Mouse (Mus musculus): ENCODE measurements around the gene 1700016K19Rik.
A peak's percentile ranks its signal among the peaks of the same experiment; 100 is the strongest.

The 1700016K19Rik gene

GRCm38 (mm10) chr11:75999440-76000155, at the start of gene 1700016K19Rik:
TSS of gene 1700016K19Rik (plus strand) at chr11:75999912.
- peak; percentile 46 for DNase-seq (ENCODE audit: low spot score)

DNA sequence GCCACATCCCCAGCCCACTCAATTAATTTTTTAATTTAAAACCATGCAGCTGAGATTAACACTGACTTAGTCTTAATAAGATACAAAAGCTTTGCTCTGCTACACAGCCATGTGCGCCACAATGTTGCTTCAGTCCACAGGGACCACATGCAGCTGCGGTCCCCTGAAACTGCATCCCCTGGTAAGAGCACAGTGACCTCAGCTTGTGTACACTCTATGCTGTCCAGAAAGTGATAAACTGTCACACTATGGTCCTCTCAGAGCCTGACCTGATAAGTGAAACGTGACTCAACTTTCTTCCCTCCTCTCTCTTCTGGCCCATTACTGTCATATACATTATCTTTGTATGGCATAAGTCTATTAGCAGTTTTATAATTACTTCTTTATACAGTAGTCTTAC, 49.3 kb upstream of the 1700016K19Rik start:
- DNase-seq (ENCODE audit: low spot score) = no peak

DNA sequence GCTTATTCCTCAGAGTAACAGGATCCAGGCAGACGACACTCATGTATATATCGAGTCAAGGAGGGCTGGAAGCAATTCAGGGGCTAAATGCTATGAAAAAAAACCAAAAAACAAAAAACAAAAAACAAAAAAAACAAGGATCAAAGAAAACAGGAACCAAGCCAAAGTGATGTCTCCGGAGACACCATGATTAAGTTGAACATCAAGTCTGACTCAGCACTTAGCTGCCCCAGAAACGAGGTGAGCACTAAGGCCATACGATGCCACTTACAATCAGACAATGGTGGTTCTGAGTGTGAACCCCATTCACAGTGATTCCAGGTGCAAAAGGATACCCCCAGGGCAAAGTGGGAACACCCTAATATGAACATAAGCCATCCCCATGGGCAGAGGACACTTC, 47.8 kb upstream of the 1700016K19Rik start:
- DNase-seq (ENCODE audit: low spot score) = no peak

GRCm38 (mm10) chr11:75954896-75955295, 44.8 kb upstream of the 1700016K19Rik start:
- no peak for DNase-seq (ENCODE audit: low spot score)

GRCm38 (mm10) chr11:75956651-75957050, 43.1 kb upstream of the 1700016K19Rik start:
- no peak for DNase-seq (ENCODE audit: low spot score)

DNA sequence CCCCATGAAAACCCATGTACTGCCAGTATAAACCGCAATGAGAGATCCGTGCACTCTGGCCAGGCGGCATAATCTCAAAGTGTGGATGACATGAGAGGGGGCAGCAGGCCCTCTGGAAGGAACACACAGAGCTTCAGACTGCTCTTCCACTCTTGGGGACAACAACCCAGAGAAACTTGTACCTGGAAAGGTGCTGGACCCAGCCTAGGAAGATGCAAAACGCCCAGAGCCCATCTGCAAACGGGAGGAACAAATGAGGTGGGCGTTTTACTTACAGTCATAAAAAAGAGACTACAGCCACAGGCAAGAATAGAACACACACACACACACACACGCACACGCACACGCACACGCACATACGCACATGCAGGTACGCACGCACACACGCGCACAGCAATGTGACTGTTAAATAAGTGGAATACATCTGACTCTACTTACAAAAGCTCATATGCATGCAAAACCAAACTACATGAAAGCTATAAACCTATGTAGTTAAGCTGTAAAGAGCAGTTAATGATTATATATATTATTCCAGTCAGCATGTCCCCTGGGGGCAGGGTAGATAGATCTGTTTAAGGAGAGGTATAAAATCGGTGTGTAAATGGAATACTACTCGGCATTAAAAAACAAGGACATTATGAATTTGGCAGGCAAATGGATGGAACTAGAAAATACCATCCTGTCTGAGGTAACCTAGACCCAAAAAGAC, 42.4 kb upstream of the 1700016K19Rik start:
- DNase-seq (ENCODE audit: low spot score) = no peak

GRCm38 (mm10) chr11:75961782-75962181, 37.9 kb upstream of the 1700016K19Rik start:
- no peak for DNase-seq (ENCODE audit: low spot score)

- no peak for DNase-seq (ENCODE audit: low spot score)
These were observed 35.8 kb upstream of the 1700016K19Rik start for GRCm38 (mm10) chr11:75963730-75964475.

GRCm38 (mm10) chr11:75964476-75964730, 35.3 kb upstream of the 1700016K19Rik start:
- DNase-seq (ENCODE audit: low spot score) = no peak

GRCm38 (mm10) chr11:75965674-75966400, 33.9 kb upstream of the 1700016K19Rik start:
- no peak for DNase-seq (ENCODE audit: low spot score)

- peak; percentile 74 for DNase-seq (ENCODE audit: low spot score)
These were observed 33.0 kb upstream of the 1700016K19Rik start for GRCm38 (mm10) chr11:75966401-75967372.

DNA sequence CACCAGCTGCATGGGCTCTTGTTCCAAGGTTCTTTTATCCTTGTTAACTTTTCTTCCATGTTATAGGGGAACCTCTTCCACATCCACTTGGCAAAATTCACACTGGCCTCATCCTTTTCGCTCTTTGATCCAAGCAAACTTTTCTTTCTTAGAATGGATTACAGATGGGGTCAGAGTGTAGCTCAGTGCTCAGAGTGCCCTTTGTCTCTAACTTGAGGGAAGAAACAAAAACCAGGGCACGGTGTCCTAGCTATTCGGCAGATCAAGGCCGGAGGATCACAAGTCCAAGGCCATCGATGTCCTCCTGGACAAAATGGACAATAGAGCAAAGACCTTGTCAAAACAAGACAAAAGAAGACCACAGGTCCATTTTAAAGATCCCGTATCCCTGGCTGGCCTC, 31.0 kb upstream of the 1700016K19Rik start:
- no peak for DNase-seq (ENCODE audit: low spot score)

DNA sequence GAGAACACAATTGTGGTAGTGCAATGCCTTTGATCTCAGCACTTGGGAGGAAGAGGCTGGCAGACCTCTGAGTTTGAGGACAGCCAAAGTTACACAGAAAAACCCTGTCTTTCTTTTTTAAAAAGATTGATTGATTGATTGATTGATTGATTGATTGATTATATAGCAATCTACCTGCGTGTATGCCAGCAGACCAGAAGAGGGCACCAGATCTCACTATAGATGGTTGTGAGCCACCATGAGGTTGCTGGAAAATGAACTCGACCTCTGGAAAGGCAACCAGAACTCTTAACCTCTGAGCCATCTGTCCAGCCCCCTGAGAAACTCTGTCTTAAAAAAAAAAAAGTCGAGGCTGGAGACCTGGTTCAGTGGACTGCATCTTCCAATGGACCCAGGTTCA, 29.1 kb upstream of the 1700016K19Rik start:
- DNase-seq (ENCODE audit: low spot score) = no peak

- no peak for DNase-seq (ENCODE audit: low spot score)
These were observed 27.5 kb upstream of the 1700016K19Rik start for GRCm38 (mm10) chr11:75972188-75972587.

DNA sequence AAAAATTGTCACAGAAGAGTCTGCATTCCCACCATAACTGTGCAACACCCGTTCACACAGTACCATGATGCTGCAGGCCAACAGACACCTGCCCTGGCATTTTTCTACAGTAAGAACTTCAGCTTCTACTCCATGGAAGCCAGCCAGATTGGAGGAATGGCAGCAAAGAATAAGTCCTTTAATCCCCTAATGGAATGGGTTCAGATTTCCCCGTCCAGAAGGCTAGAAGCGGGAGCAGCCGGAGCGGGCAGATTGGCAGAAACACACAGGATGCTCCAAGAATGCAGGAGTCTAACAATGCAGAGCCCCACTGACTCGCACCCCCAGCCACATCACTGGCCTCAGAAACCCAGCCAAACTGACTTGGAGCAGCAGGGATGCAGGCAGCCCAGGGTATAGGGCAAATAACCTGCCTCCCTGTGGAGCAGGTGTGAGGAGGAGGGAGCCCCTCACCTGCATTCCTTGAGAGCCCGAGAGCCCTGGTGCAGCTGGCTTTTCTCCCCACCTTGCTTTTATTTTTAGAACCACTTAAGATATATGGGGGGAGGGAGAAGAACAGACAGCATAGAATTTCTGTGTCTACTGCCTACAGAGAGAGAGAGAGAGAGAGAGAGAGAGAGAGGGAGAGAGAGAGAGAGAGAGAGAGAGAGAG, 26.7 kb upstream of the 1700016K19Rik start:
- no peak for DNase-seq (ENCODE audit: low spot score)

GRCm38 (mm10) chr11:75973988-75974387, 25.7 kb upstream of the 1700016K19Rik start:
- DNase-seq (ENCODE audit: low spot score) = no peak

- DNase-seq (ENCODE audit: low spot score) = no peak
These were observed 23.0 kb upstream of the 1700016K19Rik start for GRCm38 (mm10) chr11:75976748-75977147.

- DNase-seq (ENCODE audit: low spot score) = no peak
These were observed 21.7 kb upstream of the 1700016K19Rik start for GRCm38 (mm10) chr11:75978051-75978450.

GRCm38 (mm10) chr11:75980413-75980812, 19.3 kb upstream of the 1700016K19Rik start:
- no peak for DNase-seq (ENCODE audit: low spot score)

DNA sequence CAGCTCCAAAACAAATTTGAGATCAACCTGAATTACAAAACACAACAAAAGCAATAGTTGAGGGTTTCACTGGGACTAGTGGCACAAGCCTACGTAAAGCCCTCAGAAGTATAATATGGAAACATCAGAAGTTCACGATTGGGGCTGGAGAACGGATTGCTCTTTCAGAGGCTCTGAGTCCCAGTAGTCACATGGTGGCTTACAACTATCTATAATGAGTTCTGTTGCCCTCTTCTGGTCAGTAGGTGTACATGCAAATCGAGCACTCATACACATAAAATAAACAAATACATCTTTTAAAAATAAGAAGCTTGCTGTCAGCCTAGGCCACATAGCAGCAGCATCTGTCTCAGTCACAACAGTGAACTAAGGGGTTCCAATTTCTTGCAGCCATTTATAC, 16.5 kb upstream of the 1700016K19Rik start:
- no peak for DNase-seq (ENCODE audit: low spot score)

- DNase-seq (ENCODE audit: low spot score) = no peak
These were observed 15.1 kb upstream of the 1700016K19Rik start for GRCm38 (mm10) chr11:75984581-75984980.

All from ovary, postnatal 10 days (tissue).